Mouse (Mus musculus) heart, adult 18-20 months (tissue): ENCODE results near the gene Gm20873. TPM values are rescaled to one million over a fixed set of nuclear protein-coding genes. Genes with fewer than 3 reads are reported as not detected.
"Not testable (repeated sequence)": the region's sequence is repeated elsewhere in the genome, so short reads cannot be mapped to it uniquely, and the experiment has no call there.

Experiments
- DNase-seq, 2 experiments: peaks; one replicate each; pipeline ENCODE4 v3.0.0; 2021 to 2022; ENCODE audit warnings: mixed read lengths in 1 of 2
- long read RNA-seq, 2 experiments: library from polyadenylated mRNA; stranded (forward); transcript quantifications; one replicate each; pipeline ENCODE4 v2.0.0; 2021
- total RNA-seq, 2 experiments: library from RNA; stranded (reverse); gene quantifications; 2 replicates each; pipeline ENCODE4 v1.2.3; 2021

Gm20873 gene
- not detected for total RNA-seq
- long read RNA-seq, experiment 1: 0 reads
- long read RNA-seq, experiment 2: 0 reads

GRCm38 (mm10) chrY:6266798-6267197, at the start of gene Gm20873:
TSS of gene Gm20873 (plus strand) at chrY:6267098.
- not testable (repeated sequence) for DNase-seq

GRCm38 (mm10) chrY:6237895-6238294, 29.0 kb upstream of the Gm20873 start, which contains the start of gene Gm21746:
TSS of gene Gm21746 (minus strand) at chrY:6237995.
- DNase-seq: not testable (repeated sequence)

Other genes with a start within 250 kb of the Gm20873 start
- gene Gm21746, start 29.1 kb upstream of the Gm20873 start, total RNA-seq: not detected